Mouse (Mus musculus) splenic B cell, adult 2 months (primary cell): ENCODE results near the gene Lrriq4.

ENCODE experiments used
- DNase-seq: peaks from one replicate; pipeline ENCODE4 v3.0.0-alpha.2; 2011; ENCODE audit warnings: low read depth, low spot score
- H3K27me3 ChIP-seq: 2 replicates; pipeline ENCODE4 v1.6.1; 2012; ENCODE audit warnings: mild to moderate bottlenecking, low read length, moderate library complexity, mixed read lengths; ENCODE audit not compliant: control insufficient read depth, poor library complexity, insufficient read depth, severe bottlenecking
- H3K36me3 ChIP-seq: 2 replicates; pipeline ENCODE4 v1.6.1; 2012; ENCODE audit warnings: mild to moderate bottlenecking, low read length, moderate library complexity, mixed read lengths; ENCODE audit not compliant: control insufficient read depth, poor library complexity, insufficient read depth, severe bottlenecking

Gene Lrriq4

DNA sequence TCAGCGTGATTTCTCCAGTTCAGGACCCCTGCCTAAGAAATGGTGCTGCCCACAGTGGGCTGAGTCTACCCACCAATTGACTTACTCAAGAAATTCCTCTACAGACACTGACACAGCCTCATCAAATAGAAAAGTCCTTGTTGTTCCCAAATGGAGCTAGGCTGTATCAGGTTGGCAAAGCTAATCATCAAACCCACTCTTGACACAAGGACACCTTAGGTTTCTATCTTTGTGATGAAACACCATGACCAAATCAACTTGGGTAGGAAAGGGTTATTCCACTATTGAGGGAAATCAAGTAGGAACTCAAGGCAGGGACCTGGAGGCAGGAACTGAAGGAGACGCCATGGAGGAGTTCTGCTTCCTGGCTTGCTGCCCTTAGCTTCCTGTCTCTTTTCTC lies at the start of gene Lrriq4:
Gene Lrriq4 (plus strand): TSS at position 301 of the 400 bp plus-strand sequence.
- DNase-seq, result no peak
- Histone ChIP-seq H3K27me3 (no peaks in the 10 kb centered on the region), H3K36me3 (no peaks in the 10 kb centered on the region)

GRCm38 (mm10) chr3:30595111-30595832 lies 49.0 kb upstream of the Lrriq4 start:
- Histone ChIP-seq H3K36me3 (no peaks in the 10 kb centered on the region), H3K27me3 (no peaks in the 10 kb centered on the region)
- peak; percentile 46 for DNase-seq

DNA sequence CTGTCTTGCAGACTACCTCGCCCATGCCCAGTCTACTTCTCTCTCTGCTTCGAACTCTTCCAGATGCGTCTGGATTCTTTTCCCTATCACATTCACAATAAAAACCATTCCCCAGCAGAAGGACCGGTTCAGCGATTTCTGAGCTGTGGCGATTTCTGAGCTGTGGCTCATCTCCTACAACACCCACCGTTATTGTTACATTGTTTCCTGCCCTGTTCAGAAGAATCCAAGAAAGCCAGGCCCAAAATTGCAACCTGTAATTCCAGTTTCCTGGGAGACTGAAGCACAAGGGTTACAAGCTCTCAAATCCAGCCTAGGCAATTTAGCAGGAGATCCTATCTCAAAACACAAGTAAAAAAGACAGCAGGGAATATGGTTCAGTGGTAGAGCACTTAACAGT lies 47.0 kb upstream of the Lrriq4 start:
- no peaks in the 10 kb centered on the region for H3K27me3 ChIP-seq
- DNase-seq, result no peak
- H3K36me3 ChIP-seq, result no peaks in the 10 kb centered on the region

DNA sequence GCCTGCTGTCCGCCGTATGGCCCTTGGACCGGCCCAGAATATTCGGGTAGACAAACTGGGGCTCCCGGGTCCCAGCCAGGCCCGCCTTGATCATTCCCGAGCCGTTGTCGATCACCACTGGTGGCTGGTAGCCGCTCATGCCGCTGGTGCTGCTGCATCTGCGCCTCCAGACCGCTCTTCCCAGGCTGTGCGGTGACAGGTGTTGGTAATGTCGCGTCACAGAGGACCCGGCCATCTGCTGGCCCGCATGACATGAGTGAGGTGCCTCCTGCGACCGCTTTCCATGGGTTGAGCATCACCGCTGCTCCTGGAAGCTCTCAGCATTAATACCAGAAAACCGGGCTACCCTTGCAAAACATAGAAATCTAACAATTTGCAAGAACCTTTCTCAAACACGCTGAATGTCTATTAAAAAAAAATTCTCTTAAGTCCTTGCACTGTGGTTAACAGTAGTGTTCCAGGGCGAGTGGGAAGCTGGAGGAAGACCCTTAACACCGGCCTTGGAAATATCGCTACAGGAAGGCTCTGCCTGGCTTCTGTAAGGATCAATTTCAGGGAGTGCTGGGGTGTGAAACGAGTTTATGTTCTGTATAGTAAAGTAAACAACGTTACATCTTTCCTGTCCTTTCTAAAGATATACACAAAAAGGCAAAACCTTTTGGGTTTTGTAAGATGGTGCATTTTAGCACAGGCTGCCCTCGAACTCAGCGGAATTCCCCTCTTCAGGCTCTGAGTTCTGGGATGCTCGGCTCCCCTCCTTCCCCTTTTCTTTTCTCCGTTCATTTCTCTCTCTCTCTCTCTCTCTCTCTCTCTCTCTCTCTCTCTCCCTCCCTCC lies 44.4 kb upstream of the Lrriq4 start, which contains the start of gene Actrt3:
Gene Actrt3 (minus strand): TSS at position 229 of the 835 bp plus-strand sequence.
- H3K36me3 ChIP-seq, result no peaks in the 10 kb centered on the region; the same call in 1 of the 2 replicates
- DNase-seq, result peak; percentile 57

DNA sequence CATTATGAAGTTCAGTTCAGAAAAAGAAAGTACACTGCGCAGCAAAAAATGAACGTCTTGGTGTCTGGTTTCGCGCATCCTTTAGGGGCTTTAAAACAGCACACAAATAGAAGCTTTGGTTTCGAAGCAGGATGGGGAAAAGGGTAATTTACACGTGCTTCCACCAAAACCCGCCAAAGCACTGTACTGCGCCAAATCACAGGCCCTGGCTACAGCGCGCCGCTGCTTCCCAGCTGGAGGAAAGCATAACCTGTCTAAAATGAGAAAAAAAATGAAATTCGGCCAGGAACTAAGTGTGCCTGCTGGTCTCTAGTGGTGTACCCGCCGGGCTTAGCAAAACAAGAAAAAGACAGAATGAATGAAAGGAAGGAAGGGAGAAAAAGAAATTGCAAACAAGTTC lies 43.6 kb upstream of the Lrriq4 start:
- Histone ChIP-seq H3K36me3 (no peaks in the 10 kb centered on the region; the same call in 1 of the 2 replicates), H3K27me3 (no peaks in the 10 kb centered on the region)
- no peak for DNase-seq

More for the DNA sequence above, 44.4 kb upstream of the Lrriq4 start, which contains the start of gene Actrt3:
- H3K27me3 ChIP-seq, result no peaks in the 10 kb centered on the region

- DNase-seq, result peak; percentile 94
- no peaks in the 10 kb centered on the region; the same call in 1 of the 2 replicates for H3K36me3 ChIP-seq
- no peaks in the 10 kb centered on the region for H3K27me3 ChIP-seq
Observed at GRCm38 (mm10) chr3:30601175-30601574, 43.1 kb upstream of the Lrriq4 start.

DNA sequence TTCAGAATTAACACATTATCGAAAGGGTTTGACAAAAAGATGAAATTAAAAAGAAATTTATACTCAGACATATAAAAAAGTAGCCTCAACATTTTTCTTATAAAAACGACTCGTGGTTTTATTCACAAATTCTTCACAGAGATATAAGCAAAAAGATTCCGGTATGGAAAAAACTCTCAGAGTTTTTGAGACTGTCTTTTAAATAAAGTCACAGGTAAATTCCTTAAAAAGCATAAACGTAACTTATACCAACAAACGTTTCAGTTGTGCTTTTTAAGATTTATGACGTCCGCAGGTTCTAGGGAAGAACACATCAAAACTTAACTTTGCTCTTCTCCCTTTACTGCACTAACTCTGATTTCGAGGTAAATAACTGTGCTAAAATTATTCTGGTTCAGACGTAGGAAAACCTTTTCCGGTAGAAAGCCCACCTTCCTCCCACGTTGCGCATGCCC lies 42.7 kb upstream of the Lrriq4 start:
- Histone ChIP-seq H3K27me3 (no peaks in the 10 kb centered on the region), H3K36me3 (peaks cover 3% of the 10 kb centered on the region)
- no peak for DNase-seq

DNA sequence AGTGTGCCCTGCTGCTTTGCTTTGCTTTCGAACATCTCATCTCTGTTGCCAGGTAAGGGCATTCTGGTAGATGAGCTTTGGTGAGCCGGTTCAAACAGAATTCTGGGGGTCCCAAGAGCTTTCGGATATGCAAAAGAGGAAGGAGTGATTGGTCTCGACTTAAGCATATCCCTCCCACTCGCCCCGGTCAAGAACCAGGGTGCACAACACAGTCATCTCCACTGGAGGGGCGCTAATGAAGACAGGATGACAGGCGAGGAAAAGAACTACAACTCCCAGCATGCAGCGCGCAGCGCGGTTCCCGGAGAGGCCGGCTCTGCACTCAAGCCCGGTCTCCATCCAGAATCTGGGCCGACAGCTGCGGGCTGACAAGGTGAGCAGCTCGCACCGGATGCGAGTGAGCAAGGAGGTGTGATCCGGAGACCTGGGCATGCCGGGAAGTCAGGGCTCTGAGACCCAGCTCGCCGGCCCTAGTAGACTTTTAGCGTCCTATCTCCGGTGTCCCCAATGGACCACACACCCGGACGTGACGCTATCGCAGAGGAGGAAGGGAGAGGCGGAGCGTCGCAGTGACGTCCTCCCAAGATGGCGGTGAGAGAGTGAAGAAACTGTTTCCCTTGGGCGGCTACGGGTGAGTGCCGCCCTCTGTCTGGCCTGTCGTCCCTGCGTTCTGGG lies 42.1 kb upstream of the Lrriq4 start, which contains the start of gene Mynn:
Gene Mynn (plus strand): TSS at position 1 of the 675 bp plus-strand sequence.
- no peaks in the 10 kb centered on the region for H3K27me3 ChIP-seq
- H3K36me3 ChIP-seq, result peaks cover 4% of the 10 kb centered on the region
- DNase-seq, result peak; percentile 98

- H3K27me3 ChIP-seq, result no peaks in the 10 kb centered on the region
- DNase-seq, result no peak
- H3K36me3 ChIP-seq, result peaks cover 4% of the 10 kb centered on the region
Observed at GRCm38 (mm10) chr3:30602740-30603098, 41.6 kb upstream of the Lrriq4 start.

- H3K36me3 ChIP-seq, result peaks cover 6% of the 10 kb centered on the region
- no peak for DNase-seq
- no peaks in the 10 kb centered on the region for H3K27me3 ChIP-seq
Observed at GRCm38 (mm10) chr3:30603256-30603655, 41.1 kb upstream of the Lrriq4 start.

- no peak for DNase-seq
- Histone ChIP-seq H3K36me3 (peaks cover 9% of the 10 kb centered on the region), H3K27me3 (no peaks in the 10 kb centered on the region)
Observed at GRCm38 (mm10) chr3:30608999-30609398, 35.3 kb upstream of the Lrriq4 start.

GRCm38 (mm10) chr3:30610930-30611329 lies 33.4 kb upstream of the Lrriq4 start:
- Histone ChIP-seq H3K27me3 (no peaks in the 10 kb centered on the region), H3K36me3 (peaks cover 13% of the 10 kb centered on the region)
- no peak for DNase-seq

DNA sequence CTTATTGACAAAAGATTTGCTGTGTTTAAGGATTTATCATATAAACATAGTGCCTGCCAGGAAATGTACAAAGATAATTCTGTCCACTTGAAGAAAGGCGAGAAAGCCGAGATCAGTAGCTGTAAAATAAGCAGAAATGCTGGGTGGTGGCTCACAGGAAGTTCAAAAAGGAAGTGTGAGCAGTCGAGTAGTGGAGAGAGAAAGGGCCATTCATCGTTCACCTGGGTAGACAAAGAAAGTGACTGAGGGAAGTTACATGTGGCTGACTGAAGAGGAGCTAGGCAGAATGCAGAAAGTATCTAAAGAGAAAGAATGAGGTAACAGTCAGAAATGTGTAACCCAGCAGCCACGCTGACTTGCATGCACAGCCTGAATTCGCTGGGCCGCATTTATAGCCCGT lies 24.2 kb upstream of the Lrriq4 start:
- Histone ChIP-seq H3K36me3 (peaks cover 2% of the 10 kb centered on the region), H3K27me3 (no peaks in the 10 kb centered on the region)
- peak; percentile 75 for DNase-seq

- Histone ChIP-seq H3K36me3 (no peaks in the 10 kb centered on the region), H3K27me3 (no peaks in the 10 kb centered on the region)
- DNase-seq, result no peak
Observed at GRCm38 (mm10) chr3:30633681-30634080, 10.6 kb upstream of the Lrriq4 start.
